Comparison of ENCODE assay signal across 19 mouse cellular contexts in the genomic region with DNA sequence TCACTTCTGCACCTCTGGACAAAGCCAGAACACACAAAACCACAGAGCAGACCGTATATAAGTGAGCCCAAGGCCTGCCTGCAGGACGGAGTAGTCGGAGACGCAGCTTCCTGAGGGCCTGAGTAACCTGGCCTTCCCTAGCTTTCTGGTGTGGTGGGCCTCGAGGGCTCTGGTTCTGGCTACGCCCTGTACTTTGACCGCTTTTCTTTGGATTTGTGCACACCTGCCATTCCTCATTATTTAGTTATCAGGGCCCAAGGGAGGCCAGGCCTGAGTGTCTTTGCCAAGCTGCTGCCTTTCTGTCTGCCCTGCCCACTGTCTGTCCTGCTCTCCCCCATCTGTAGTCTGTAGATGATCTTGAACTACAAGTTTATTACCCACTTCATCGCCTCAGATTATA. TPM values are rescaled to one million over a fixed set of nuclear protein-coding genes. Genes with fewer than 3 reads are reported as not detected.
"Had no signal": no experiment of that assay in that cellular context is flagged by ENCODE, and none has a peak within 500 bp of the region (broad histone marks: within the 10 kb centered on the region; RNA-seq: fewer than 3 reads in every experiment).

No protein-coding gene starts in this region.

- H3K9me3 ChIP-seq: kidney, embryonic 15.5 days; limb, embryonic 13.5 days; liver, embryonic 15.5 days; megakaryocyte, embryonic 14.5 days; midbrain, embryonic 15.5 days; neural tube, embryonic 12.5 days had no signal

- H3K4me3 ChIP-seq: kidney, embryonic 15.5 days; limb, embryonic 13.5 days; liver, embryonic 15.5 days; megakaryocyte, embryonic 14.5 days; midbrain, embryonic 15.5 days; neural tube, embryonic 12.5 days had no signal

- ATAC-seq: midbrain, embryonic 15.5 days had no signal

- H3K27ac ChIP-seq: kidney, embryonic 15.5 days; limb, embryonic 13.5 days; liver, embryonic 15.5 days; midbrain, embryonic 15.5 days; neural tube, embryonic 12.5 days had no signal

- DNase-seq: kidney, adult 18-20 months; kidney, postnatal 14 days; left cerebral cortex, postnatal 4 days; lung, embryonic 14.5 days; lung, postnatal 10 days; lung, postnatal 4 days; retina, postnatal 1 day; right cerebral cortex, postnatal 4 days; thymus, adult 18-20 months; thymus, postnatal 14 days had no signal

- H3K9ac ChIP-seq: kidney, embryonic 15.5 days; limb, embryonic 13.5 days; liver, embryonic 15.5 days; lung, embryonic 14.5 days; midbrain, embryonic 15.5 days; neural tube, embryonic 12.5 days had no signal

- H3K27me3 ChIP-seq: kidney, embryonic 15.5 days; limb, embryonic 13.5 days; liver, embryonic 15.5 days; megakaryocyte, embryonic 14.5 days; midbrain, embryonic 15.5 days; neural tube, embryonic 12.5 days had no signal

- H3K4me2 ChIP-seq: kidney, embryonic 15.5 days; limb, embryonic 13.5 days; liver, embryonic 15.5 days; lung, embryonic 14.5 days; midbrain, embryonic 11.5 days; midbrain, embryonic 15.5 days; neural tube, embryonic 12.5 days had no signal

RNA-seq across cellular contexts. Expression of gene Myrf, which starts 50.6 kb away (rescaled TPM):
- total RNA-seq: monocyte, adult 5-6 weeks; neutrophil, adult 5-6 weeks had no signal
